Mouse (Mus musculus): ENCODE measurements around the gene Fxyd7.

Gene Fxyd7

GRCm38 (mm10) chr7:30996491-30996890 is 54.8 kb downstream of the Fxyd7 start:
- DNase-seq = peak; percentile 32

GRCm38 (mm10) chr7:30993986-30994385 is 57.3 kb downstream of the Fxyd7 start:
- no peak for DNase-seq

Data from thymus, postnatal 4 days (tissue).